Mouse (Mus musculus): Measurements from ENCODE around the gene Cox5b. TPM values are rescaled to one million over a fixed set of nuclear protein-coding genes. Genes with fewer than 3 reads are reported as not detected.
"Not testable (repeated sequence)": the region's sequence is repeated elsewhere in the genome, so short reads cannot be mapped to it uniquely, and the experiment has no call there.

Gene Cox5b
- polyA plus RNA-seq, 1 experiment from 2014 or later = 401 TPM

- Histone ChIP-seq H3K4me3 (replicated peaks) (no peak overlapping the region), H3K27ac (replicated peaks) (no peak overlapping the region), H3K36me3 (replicated peaks) (no peaks in the 10 kb centered on the region), H3K27me3 (no peaks in the 10 kb centered on the region), H3K4me2 (no peak overlapping the region), H3K9ac (no peak overlapping the region), H3K4me1 (replicated peaks) (peaks cover 25% of the 10 kb centered on the region), H3K9me3 (replicated peaks) (no peaks in the 10 kb centered on the region)
- 78% methylated on average over 11 of the region's 11 CpGs for WGBS (ENCODE audit: insufficient replicate concordance)
- no peak for ATAC-seq (ENCODE audit: insufficient read depth)
These were observed 26.0 kb upstream of the Cox5b start for GRCm38 (mm10) chr1:36665165-36665723.

DNA sequence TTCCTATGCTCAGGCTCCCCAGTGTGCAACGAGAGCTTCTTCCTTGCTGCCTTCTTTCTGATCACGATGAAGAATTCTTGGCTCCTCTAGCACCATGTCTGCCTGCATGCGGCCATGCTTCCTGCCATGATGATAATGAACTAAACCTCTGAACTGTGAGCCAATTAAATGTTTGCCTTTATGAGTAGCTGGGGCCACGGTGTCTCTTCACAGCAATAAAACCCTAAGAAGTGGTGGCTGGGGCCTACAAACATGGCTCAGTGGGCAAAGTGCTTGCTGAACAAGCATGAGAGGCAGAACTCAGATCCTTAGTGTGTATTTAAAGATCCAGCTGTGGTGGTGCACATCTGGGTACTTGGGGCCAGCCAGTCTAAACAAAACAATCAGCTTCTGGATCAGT is 25.3 kb upstream of the Cox5b start:
- ATAC-seq (ENCODE audit: insufficient read depth) = no peak
- no peaks in the 10 kb centered on the region for H3K27me3 ChIP-seq
- no peak overlapping the region for H3K9ac ChIP-seq
- peaks cover 32% of the 10 kb centered on the region for H3K4me1 ChIP-seq (replicated peaks)
- H3K4me3 ChIP-seq (replicated peaks) = no peak overlapping the region
- 66% methylated on average over 4 of the region's 4 CpGs for WGBS (ENCODE audit: insufficient replicate concordance)
- no peaks in the 10 kb centered on the region for H3K36me3 ChIP-seq (replicated peaks)
- no peak overlapping the region for H3K4me2 ChIP-seq
- no peak overlapping the region for H3K27ac ChIP-seq (replicated peaks)
- H3K9me3 ChIP-seq (replicated peaks) = no peaks in the 10 kb centered on the region

DNA sequence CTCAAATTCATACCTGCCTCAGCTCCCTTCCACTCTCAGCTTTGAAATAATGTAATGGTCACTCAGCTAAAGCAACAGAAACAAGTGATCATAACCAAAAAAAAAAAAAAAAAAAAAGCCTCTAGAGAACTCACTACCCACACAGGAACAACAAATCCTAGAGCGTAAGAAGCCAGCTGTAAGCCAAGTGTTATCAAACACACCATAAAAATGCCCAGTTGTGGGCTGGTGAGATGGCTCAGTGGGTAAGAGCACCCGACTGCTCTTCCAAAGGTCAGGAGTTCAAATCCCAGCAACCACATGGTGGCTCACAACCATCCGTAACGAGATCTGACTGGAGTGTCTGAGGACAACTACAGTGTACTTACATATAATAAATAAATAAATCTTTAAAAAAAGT is 23.2 kb upstream of the Cox5b start:
- H3K4me2 ChIP-seq; H3K27me3 ChIP-seq; ATAC-seq (ENCODE audit: insufficient read depth); H3K4me3 ChIP-seq (replicated peaks); H3K9me3 ChIP-seq (replicated peaks); H3K36me3 ChIP-seq (replicated peaks); H3K27ac ChIP-seq (replicated peaks); H3K9ac ChIP-seq: not testable (repeated sequence)
- WGBS (ENCODE audit: insufficient replicate concordance) = 64% methylated on average over 4 of the region's 4 CpGs
- peaks cover 38% of the 10 kb centered on the region for H3K4me1 ChIP-seq (replicated peaks)

GRCm38 (mm10) chr1:36670256-36670655 is 21.0 kb upstream of the Cox5b start:
- Histone ChIP-seq H3K4me3 (replicated peaks) (no peak overlapping the region), H3K36me3 (replicated peaks) (no peaks in the 10 kb centered on the region), H3K27ac (replicated peaks) (0 out of 2 replicates have a peak overlapping the region, but pooled peaks have one; percentile 19), H3K4me1 (replicated peaks) (peaks cover 25% of the 10 kb centered on the region), H3K4me2 (peak overlapping the region; percentile 29; the same call in 1 of the 2 replicates), H3K27me3 (no peaks in the 10 kb centered on the region), H3K9ac (no peak overlapping the region), H3K9me3 (replicated peaks) (no peaks in the 10 kb centered on the region)
- ATAC-seq (ENCODE audit: insufficient read depth) = peak; percentile 83
- WGBS (ENCODE audit: insufficient replicate concordance) = 21% methylated on average over 4 of the region's 4 CpGs

DNA sequence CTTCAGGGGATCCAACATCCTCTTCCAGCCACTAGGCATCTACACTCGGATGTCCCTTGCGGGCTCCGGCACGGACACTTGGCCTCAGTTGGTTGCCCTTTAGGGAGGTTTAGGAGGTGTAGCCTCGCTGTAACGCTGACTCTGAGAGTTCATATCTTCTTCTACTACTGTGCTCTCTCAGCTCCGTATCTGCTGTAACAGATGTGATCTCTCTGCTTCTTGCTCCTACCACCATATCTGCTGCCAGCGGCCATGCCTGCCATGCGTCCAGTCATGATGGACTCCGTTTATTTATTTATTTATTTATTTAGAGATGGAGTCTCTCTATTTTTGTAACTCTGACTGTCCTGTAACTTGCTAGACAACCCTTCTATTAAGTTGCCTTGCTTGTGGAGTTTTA is 20.0 kb upstream of the Cox5b start:
- H3K4me3 ChIP-seq (replicated peaks) = no peak overlapping the region
- WGBS (ENCODE audit: insufficient replicate concordance) = 54% methylated on average over 10 of the region's 10 CpGs
- 0 out of 2 replicates have a peak overlapping the region, but pooled peaks have one; percentile 38 for H3K27ac ChIP-seq (replicated peaks)
- no peaks in the 10 kb centered on the region for H3K27me3 ChIP-seq
- H3K9me3 ChIP-seq (replicated peaks) = no peaks in the 10 kb centered on the region
- peak; percentile 70 for ATAC-seq (ENCODE audit: insufficient read depth)
- no peak overlapping the region for H3K9ac ChIP-seq
- H3K36me3 ChIP-seq (replicated peaks) = no peaks in the 10 kb centered on the region
- H3K4me2 ChIP-seq = peak overlapping the region; percentile 32
- peaks cover 25% of the 10 kb centered on the region for H3K4me1 ChIP-seq (replicated peaks)

DNA sequence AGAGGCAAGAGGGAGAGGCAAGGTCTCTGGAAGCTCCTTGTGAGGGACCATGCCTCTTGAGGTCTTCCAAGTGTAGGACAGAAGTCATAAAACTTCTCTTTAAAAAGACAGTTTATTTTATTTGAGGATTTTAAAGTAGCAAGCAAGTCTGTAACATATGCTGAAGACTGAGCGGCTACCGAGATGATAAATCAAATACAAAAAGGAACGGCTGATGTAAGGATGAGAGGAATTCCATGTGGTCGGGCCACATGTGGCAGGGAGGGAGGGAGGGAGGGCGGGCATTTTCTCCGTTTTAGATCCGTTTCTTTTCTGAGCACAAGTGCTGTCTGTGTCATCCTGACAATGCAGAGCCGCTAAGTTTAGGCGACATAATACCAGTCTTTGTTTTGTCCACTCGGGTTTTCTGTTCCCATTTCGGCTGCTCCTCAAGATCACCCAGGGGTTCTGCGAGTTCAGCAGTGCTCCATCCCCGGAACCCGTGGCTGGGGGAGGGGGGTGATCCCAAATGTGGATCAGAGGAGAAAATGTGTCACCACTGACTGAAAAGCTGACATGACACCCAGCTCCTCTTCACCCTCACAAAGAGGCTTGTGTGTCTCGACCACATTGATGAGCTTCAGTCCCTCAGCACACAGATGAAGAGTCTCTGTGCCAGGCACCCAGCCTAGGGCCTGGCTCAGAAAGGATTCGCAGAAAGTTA is 18.4 kb upstream of the Cox5b start:
- H3K27ac ChIP-seq (replicated peaks) = no peak overlapping the region
- H3K9me3 ChIP-seq (replicated peaks) = no peaks in the 10 kb centered on the region
- H3K4me1 ChIP-seq (replicated peaks) = peaks cover 25% of the 10 kb centered on the region
- no peak overlapping the region for H3K9ac ChIP-seq
- no peaks in the 10 kb centered on the region for H3K36me3 ChIP-seq (replicated peaks)
- no peaks in the 10 kb centered on the region for H3K27me3 ChIP-seq
- no peak overlapping the region for H3K4me2 ChIP-seq
- WGBS (ENCODE audit: insufficient replicate concordance) = 72% methylated on average over 16 of the region's 16 CpGs
- no peak for ATAC-seq (ENCODE audit: insufficient read depth)
- H3K4me3 ChIP-seq (replicated peaks) = no peak overlapping the region

DNA sequence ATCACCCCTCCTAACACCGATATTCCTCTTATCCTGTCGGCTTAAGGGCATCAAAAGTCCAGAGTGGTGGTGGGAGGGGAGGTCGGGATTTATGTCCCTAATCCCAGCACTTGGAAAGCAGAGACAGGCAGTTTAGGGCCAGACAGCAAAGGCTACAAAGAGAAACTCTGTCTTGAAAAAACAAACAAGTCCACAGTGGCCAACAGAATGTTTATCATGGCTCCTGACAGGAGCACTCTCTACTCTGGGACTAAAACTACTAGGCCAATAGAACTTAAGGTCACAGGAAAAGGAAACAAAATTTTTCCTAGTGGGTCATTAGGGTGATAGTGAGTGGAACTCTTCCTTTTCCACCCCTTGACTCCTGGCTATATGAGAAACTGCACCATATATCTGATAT is 16.3 kb upstream of the Cox5b start:
- H3K4me1 ChIP-seq (replicated peaks) = peaks cover 16% of the 10 kb centered on the region
- H3K4me3 ChIP-seq (replicated peaks) = no peak overlapping the region
- H3K27me3 ChIP-seq = no peaks in the 10 kb centered on the region
- no peak overlapping the region for H3K9ac ChIP-seq
- 30% methylated on average over 3 of the region's 3 CpGs for WGBS (ENCODE audit: insufficient replicate concordance)
- no peak for ATAC-seq (ENCODE audit: insufficient read depth)
- H3K9me3 ChIP-seq (replicated peaks) = no peaks in the 10 kb centered on the region
- no peaks in the 10 kb centered on the region for H3K36me3 ChIP-seq (replicated peaks)
- H3K4me2 ChIP-seq = no peak overlapping the region
- no peak overlapping the region for H3K27ac ChIP-seq (replicated peaks)

DNA sequence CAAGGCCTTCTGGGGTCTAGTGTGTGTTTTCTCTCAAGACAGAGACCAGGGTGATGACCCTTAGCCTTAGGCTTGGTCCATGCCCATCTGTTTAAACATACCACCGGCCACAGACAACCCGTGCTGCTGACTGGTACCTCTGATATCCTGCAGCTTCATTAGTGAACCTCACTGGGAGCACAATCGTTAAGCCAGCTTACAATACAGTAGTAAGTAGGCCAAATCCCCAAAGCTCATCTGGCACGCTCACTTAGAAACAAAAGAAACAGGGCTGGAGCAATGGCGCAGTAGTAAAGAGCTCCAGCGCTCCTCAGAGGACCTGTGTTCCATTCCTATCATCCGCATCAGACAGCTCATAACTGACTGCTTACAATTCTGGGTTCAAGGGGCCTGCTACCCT is 10.4 kb upstream of the Cox5b start:
- Histone ChIP-seq H3K36me3 (replicated peaks) (no peaks in the 10 kb centered on the region), H3K4me1 (replicated peaks) (peaks cover 5% of the 10 kb centered on the region; the same call in 1 of the 2 replicates), H3K4me2 (no peak overlapping the region), H3K4me3 (replicated peaks) (no peak overlapping the region), H3K27me3 (no peaks in the 10 kb centered on the region), H3K9me3 (replicated peaks) (no peaks in the 10 kb centered on the region), H3K27ac (replicated peaks) (no peak overlapping the region), H3K9ac (no peak overlapping the region)
- no peak for ATAC-seq (ENCODE audit: insufficient read depth)
- WGBS (ENCODE audit: insufficient replicate concordance) = 71% methylated on average over 7 of the region's 7 CpGs

GRCm38 (mm10) chr1:36682620-36683355 is 8.5 kb upstream of the Cox5b start, which contains the start of gene Fam178b:
TSS of gene Fam178b (minus strand) at chr1:36683183.
- no peak for ATAC-seq (ENCODE audit: insufficient read depth)
- no peaks in the 10 kb centered on the region for H3K36me3 ChIP-seq (replicated peaks)
- no peak within 1 kb of the TSS for H3K27ac ChIP-seq (replicated peaks)
- H3K4me1 ChIP-seq (replicated peaks) = peaks cover 5% of the 10 kb centered on the region; the same call in 1 of the 2 replicates
- H3K4me3 ChIP-seq (replicated peaks) = no peak within 1 kb of the TSS
- no peak within 1 kb of the TSS for H3K4me2 ChIP-seq
- WGBS (ENCODE audit: insufficient replicate concordance) = 85% methylated on average over 39 of the region's 39 CpGs
- no peak within 1 kb of the TSS for H3K9ac ChIP-seq
- no peaks in the 10 kb centered on the region for H3K9me3 ChIP-seq (replicated peaks)
- no peaks in the 10 kb centered on the region for H3K27me3 ChIP-seq

- Histone ChIP-seq H3K36me3 (replicated peaks) (no peaks in the 10 kb centered on the region), H3K9ac (no peak overlapping the region), H3K4me3 (replicated peaks) (no peak overlapping the region), H3K27ac (replicated peaks) (no peak overlapping the region), H3K9me3 (replicated peaks) (no peaks in the 10 kb centered on the region), H3K4me1 (replicated peaks) (peaks cover 5% of the 10 kb centered on the region; the same call in 1 of the 2 replicates), H3K27me3 (no peaks in the 10 kb centered on the region), H3K4me2 (no peak overlapping the region)
- ATAC-seq (ENCODE audit: insufficient read depth) = no peak
- WGBS (ENCODE audit: insufficient replicate concordance) = 12% methylated on average over 13 of the region's 13 CpGs
These were observed 7.3 kb upstream of the Cox5b start for GRCm38 (mm10) chr1:36683810-36684467.
